Mouse (Mus musculus): ENCODE data around the gene Fam131c.

DNA sequence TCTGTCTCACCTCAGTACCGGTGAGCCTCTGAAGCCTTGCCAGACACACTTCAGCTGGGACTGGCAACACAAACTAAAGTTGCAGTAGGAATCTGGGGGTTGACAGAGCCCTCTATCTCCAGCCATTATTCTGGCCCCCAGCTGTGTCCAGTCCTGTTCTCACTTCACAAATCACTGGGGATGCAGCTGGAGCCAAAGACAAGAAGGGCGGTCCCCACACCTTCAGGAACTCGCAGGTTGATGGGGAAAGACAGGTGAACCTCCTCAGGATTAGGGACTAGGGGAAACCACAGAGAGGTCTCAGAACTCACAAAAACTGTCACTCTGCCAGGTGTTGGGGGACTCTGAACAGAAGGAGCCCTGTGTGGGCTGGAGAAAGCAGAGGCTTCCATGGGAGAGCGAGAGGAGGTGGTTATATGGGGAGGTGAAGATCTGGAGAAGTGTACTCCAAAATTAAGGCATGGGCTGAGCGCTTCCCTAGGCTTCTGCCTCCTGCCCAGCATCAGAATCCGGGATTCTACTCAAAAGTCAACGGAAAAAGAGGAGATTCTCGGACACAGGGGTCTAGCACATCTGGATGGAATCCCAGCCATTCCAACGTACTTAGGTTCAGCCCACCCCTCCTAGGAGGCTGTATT, 52.3 kb downstream of the Fam131c start, which contains the start of gene Hspb7:
- no peak for TF ChIP-seq EP300 (IDR thresholded peaks at IDR 0.05; ENCODE audit: low read length)
- no peak for TF ChIP-seq JUND (conservative IDR thresholded peaks at IDR 0.05; ENCODE audit: low read depth, low read length)
- TF ChIP-seq CTCF (conservative IDR thresholded peaks at IDR 0.05 in 1 of 2, IDR thresholded peaks at IDR 0.05 in 1 of 2; ENCODE audit: low read depth in 2 of 2, low read length in 2 of 2): no peak
- TF ChIP-seq MAFK (IDR thresholded peaks at IDR 0.05; ENCODE audit: insufficient replicate concordance, low read length): no peak
- no peak for TF ChIP-seq ZC3H11A (IDR thresholded peaks at IDR 0.05; ENCODE audit: low read depth, low read length)
- no peak for TF ChIP-seq POLR2A (IDR thresholded peaks at IDR 0.05; ENCODE audit: low read depth, low read length)

Measured in CH12.LX (cell line).